Mouse (Mus musculus): ENCODE measurements at regions not wholly inside any gene's neighbourhood (a gene's known extent, or its start where the extent isn't known, plus 50 kb on each side); places are given as distances from the start of the nearest gene placed in this dataset.

DNA sequence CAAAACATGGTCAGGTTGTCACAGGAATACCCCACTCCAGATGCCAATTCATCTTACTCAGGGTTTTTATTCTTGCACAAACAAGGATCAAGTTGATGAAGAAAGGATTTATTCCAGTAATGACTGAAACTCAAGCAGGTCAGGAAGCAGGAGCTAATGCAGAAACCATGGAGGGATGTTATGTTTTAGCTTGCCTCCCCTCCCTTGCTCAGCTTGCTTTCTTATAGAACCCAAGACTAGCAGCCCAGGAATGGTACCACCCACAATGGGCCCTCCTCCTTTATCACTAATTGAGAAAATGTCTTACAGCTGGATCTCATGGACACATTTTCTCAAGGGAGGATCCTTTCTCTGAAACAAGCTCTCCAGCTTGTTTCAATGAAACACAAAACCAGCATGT, 175.2 kb upstream of the Dsel start:
- TF ChIP-seq CTCF (conservative IDR thresholded peaks at IDR 0.05 in 1 of 2, IDR thresholded peaks at IDR 0.05 in 1 of 2; ENCODE audit: low read depth in 2 of 2, low read length in 2 of 2) (no peak), CHD1 (IDR thresholded peaks at IDR 0.05; ENCODE audit: low read depth, low read length) (no peak), USF1 (IDR thresholded peaks at IDR 0.05; ENCODE audit: low read depth, low read length) (no peak), MAX (IDR thresholded peaks at IDR 0.05; ENCODE audit: low read length) (no peak), ZMIZ1 (IDR thresholded peaks at IDR 0.05; ENCODE audit: low read depth, low read length) (no peak), POLR2A (IDR thresholded peaks at IDR 0.05; ENCODE audit: low read depth, low read length) (no peak), KAT2A (IDR thresholded peaks at IDR 0.05; ENCODE audit: insufficient replicate concordance, low read length) (no peak), EP300 (IDR thresholded peaks at IDR 0.05; ENCODE audit: low read length) (no peak), POLR2AphosphoS2 (IDR thresholded peaks at IDR 0.05; ENCODE audit: low read depth, low read length) (no peak)

All from CH12.LX (cell line).